Mouse (Mus musculus) liver, embryonic 14.5 days (tissue): ENCODE measurements at regions not wholly inside any gene's neighbourhood (a gene's known extent, or its start where the extent isn't known, plus 50 kb on each side); places are given as distances from the start of the nearest gene placed in this dataset.

ENCODE experiments used
- CTCF ChIP-seq: IDR thresholded peaks from 2 replicates; pipeline ENCODE4 v1.5.1; 2016; ENCODE audit warnings: antibody characterized with exemption, low read depth, control low read depth
- EP300 ChIP-seq: IDR thresholded peaks from 2 replicates; pipeline ENCODE4 v1.6.1; 2016; ENCODE audit warnings: antibody characterized with exemption, low read depth

GRCm38 (mm10) chr13:118280956-118281355, 105.5 kb upstream of the B430218F22Rik start:
- TF ChIP-seq CTCF: no peak
- no peak for TF ChIP-seq EP300
